Mouse (Mus musculus) left cerebral cortex, postnatal 25 days (tissue): ENCODE measurements at regions not wholly inside any gene's neighbourhood (a gene's known extent, or its start where the extent isn't known, plus 50 kb on each side); places are given as distances from the start of the nearest gene placed in this dataset.

Experiments used
- DNase-seq, 2 experiments: peaks; one replicate each; pipeline ENCODE4 v3.0.0; 2022; ENCODE audit warnings: low spot score in 2 of 2, mixed read lengths in 1 of 2
- intact Hi-C: fragments of 180-260 bp; cut with DNase I; formaldehyde crosslinking; loops from one replicate; pipeline ENCODE4 v1.15.1; 2025

- no peak for DNase-seq
- intact Hi-C loops = no loop called here
These were observed 56.0 kb upstream of the Slc22a23 start for GRCm38 (mm10) chr13:34401031-34401430.

DNA sequence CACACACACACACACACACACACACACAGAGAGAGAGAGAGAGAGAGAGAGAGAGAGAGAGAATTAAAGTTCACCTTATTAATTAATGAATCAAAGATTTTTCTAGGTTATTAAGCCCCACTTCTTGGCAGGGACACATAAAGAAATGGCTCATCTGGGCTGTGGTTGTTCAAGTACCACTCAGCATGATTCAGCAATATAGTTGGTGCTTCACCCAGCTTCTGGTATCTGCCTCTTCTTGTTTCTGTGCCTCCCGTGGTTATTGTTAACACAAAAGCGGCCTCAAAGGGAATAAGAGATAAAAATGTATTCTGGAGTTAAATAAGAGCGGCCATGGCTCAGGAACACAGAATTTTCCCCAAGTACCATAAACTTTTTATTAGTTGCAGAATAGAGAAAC is 53.9 kb upstream of the Slc22a23 start:
- intact Hi-C loops = no loop called here
- DNase-seq = no peak

DNA sequence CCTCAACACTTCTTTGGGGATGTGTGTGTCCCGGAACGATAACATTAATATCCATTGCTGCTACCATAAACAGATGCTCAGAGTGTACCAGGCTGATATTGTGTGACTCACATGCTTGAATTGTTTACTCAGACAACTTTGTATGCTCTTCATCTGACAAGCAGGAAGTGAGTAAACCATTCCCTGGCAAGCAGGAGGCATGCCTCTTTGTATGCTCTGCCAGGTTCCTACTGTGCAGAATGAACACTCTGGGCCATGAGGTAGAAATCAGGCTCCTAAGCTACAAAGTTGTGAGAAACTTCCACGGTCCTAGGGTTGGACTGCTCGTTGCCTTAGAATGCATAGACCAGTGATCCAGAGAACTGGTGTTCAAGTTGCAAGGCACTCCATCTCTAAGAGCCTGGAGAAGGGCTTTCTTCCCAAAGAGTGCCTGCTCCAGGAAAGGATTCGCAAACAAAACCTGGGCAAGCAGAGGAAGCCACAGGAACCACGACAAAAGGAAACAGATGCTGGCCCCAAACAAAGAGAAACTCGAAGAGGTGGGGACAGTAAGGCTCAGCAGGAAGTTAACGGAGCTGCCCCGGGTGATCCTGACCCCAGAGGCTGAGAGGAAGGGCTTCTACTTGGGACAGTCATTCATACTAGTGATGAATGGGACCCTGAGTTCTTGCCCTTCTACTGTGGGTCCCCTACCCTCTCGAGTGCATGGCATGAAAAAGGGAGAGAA is 53.2 kb upstream of the Slc22a23 start:
- DNase-seq = peak in 1 of 2 experiments; percentile 8
- intact Hi-C loops = no loop called here

DNA sequence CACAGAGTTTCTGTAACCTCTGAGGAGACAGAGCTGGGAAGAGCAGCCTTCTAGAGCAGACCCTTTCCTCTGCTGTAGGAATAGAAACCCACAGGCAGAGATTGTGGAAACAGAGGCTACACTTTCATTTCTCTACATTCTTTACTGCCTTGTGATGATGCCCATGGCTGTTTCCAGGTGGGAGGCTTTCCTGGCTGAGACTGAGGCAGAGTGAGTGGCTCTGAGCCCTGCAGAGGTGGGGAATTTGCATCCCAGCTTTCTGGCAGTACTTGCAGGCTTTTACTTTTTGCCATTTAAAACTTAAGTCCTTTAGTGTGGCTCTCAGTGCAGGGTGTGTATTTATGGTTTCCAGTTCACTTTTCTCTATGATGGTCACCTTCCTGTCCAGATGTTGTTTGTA is 50.5 kb upstream of the Slc22a23 start:
- intact Hi-C loops = no loop called here
- DNase-seq = peak in 1 of 2 experiments; percentile 55

DNA sequence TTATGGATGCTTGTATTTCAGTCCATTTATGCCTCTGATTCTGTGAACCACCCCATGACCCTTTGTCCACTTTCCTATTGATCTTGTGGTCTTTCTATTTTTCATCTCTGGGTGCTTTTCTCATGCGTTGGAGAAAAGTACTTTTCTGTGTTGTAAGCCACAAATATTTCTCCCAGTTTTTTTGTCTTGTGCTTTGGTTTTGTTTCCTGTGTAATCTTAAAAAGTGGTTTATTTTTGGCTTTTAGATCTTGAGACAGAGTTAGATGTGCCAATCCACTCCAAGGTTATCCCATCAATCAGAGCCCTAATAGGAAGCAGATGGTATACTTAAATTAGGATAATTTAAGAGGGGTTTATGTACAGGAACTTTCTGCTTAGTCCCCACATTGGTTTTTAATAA is 50.0 kb upstream of the Slc22a23 start:
- no peak for DNase-seq
- intact Hi-C loops = no loop called here
